Mouse (Mus musculus) neural tube, embryonic 15.5 days (tissue): Measurements from ENCODE around the gene Fam43b. TPM values are rescaled to one million over a fixed set of nuclear protein-coding genes. Genes with fewer than 3 reads are reported as not detected.
A peak's percentile ranks its signal among the peaks of the same experiment; 100 is the strongest.

Experiments
- ATAC-seq: fragments of 200-750 bp; cut with Nextera tagmentation; 2 replicates; pipeline ENCODE4 v1.8.0; 2017; ENCODE audit warnings: mild to moderate bottlenecking, moderate TSS enrichment, moderate library complexity; ENCODE audit not compliant: low FRiP score
- H3K27ac ChIP-seq: fragments of 300-500 bp; sonication (generic); replicated peaks from 2 replicates; pipeline ENCODE4 v1.5.1; 2015; ENCODE audit warnings: mild to moderate bottlenecking, inconsistent platforms
- H3K27me3 ChIP-seq: fragments of 300-500 bp; sonication (generic); replicated peaks from 2 replicates; pipeline ENCODE4 v1.6.1; 2015; ENCODE audit warnings: inconsistent platforms
- H3K36me3 ChIP-seq: fragments of 300-500 bp; sonication (generic); 2 replicates; pipeline ENCODE4 v1.6.1; 2015; ENCODE audit warnings: inconsistent platforms
- H3K4me1 ChIP-seq: fragments of 300-500 bp; sonication (generic); 2 replicates; pipeline ENCODE4 v1.6.1; 2015; ENCODE audit warnings: inconsistent platforms
- H3K4me2 ChIP-seq: fragments of 300-500 bp; sonication (generic); 2 replicates; pipeline ENCODE4 v1.6.1; 2015; ENCODE audit warnings: inconsistent platforms, mild to moderate bottlenecking, moderate library complexity
- H3K4me3 ChIP-seq: fragments of 300-500 bp; sonication (generic); replicated peaks from 2 replicates; pipeline ENCODE4 v1.5.1; 2015; ENCODE audit warnings: mild to moderate bottlenecking, inconsistent platforms
- H3K9ac ChIP-seq: fragments of 300-500 bp; sonication (generic); replicated peaks from 2 replicates; pipeline ENCODE4 v1.6.1; 2015; ENCODE audit warnings: mild to moderate bottlenecking, inconsistent platforms
- H3K9me3 ChIP-seq: fragments of 300-500 bp; sonication (generic); replicated peaks from 2 replicates; pipeline ENCODE4 v1.6.1; 2016; ENCODE audit warnings: inconsistent platforms
- WGBS: fragments of 180-500 bp; shearing (Covaris S2); methylation state at CpG from one replicate; pipeline ENCODE4 v1.1.7; 2015; ENCODE audit warnings: mixed read lengths; 5-methylcytosine and 5-hydroxymethylcytosine counted together
- polyA plus RNA-seq: library from polyadenylated mRNA; unstranded; fragments of >200 nt; fragmentation: Nextera tagmentation; extraction: Ambion mirVana; gene quantifications from 2 replicates; pipeline ENCODE4 v1.2.1, GENCODE M21; 2015

Fam43b gene
- polyA plus RNA-seq, 1 experiment from 2014 or later, result 14.3 TPM

GRCm38 (mm10) chr4:138383789-138384188 lies 12.5 kb downstream of the Fam43b start:
- H3K4me2 ChIP-seq, result no peak overlapping the region
- no peak for ATAC-seq
- no peak overlapping the region for H3K27ac ChIP-seq
- H3K4me1 ChIP-seq, result peaks cover 14% of the 10 kb centered on the region
- no peaks in the 10 kb centered on the region for H3K9me3 ChIP-seq
- no peaks in the 10 kb centered on the region for H3K27me3 ChIP-seq
- H3K9ac ChIP-seq, result no peak overlapping the region
- H3K36me3 ChIP-seq, result no peaks in the 10 kb centered on the region
- WGBS, result 56% methylated on average over 4 of the region's 4 CpGs
- no peak overlapping the region for H3K4me3 ChIP-seq

- no peak overlapping the region for H3K9ac ChIP-seq
Observed at GRCm38 (mm10) chr4:138382462-138382861, 13.9 kb downstream of the Fam43b start.

GRCm38 (mm10) chr4:138380132-138380689 lies 16.1 kb downstream of the Fam43b start:
- H3K27ac ChIP-seq, result no peak overlapping the region
- H3K4me1 ChIP-seq, result peaks cover 14% of the 10 kb centered on the region
- no peak for ATAC-seq
- no peaks in the 10 kb centered on the region for H3K36me3 ChIP-seq
- no peaks in the 10 kb centered on the region for H3K9me3 ChIP-seq
- 27% methylated on average over 10 of the region's 10 CpGs for WGBS
- no peaks in the 10 kb centered on the region for H3K27me3 ChIP-seq
- no peak overlapping the region for H3K9ac ChIP-seq
- H3K4me3 ChIP-seq, result no peak overlapping the region
- H3K4me2 ChIP-seq, result no peak overlapping the region

More at GRCm38 (mm10) chr4:138382462-138382861, 13.9 kb downstream of the Fam43b start:
- H3K27ac ChIP-seq, result no peak overlapping the region
- no peak for ATAC-seq
- H3K4me1 ChIP-seq, result peaks cover 14% of the 10 kb centered on the region
- no peak overlapping the region for H3K4me3 ChIP-seq
- H3K27me3 ChIP-seq, result no peaks in the 10 kb centered on the region
- 82% methylated on average over 6 of the region's 6 CpGs for WGBS
- no peaks in the 10 kb centered on the region for H3K36me3 ChIP-seq
- no peak overlapping the region for H3K4me2 ChIP-seq
- no peaks in the 10 kb centered on the region for H3K9me3 ChIP-seq

GRCm38 (mm10) chr4:138379091-138379840 lies 17.1 kb downstream of the Fam43b start:
- no peak; the same call in 1 of the 2 replicates for ATAC-seq
- Histone ChIP-seq H3K4me2 (no peak overlapping the region), H3K36me3 (no peaks in the 10 kb centered on the region), H3K9me3 (no peaks in the 10 kb centered on the region), H3K27ac (0 out of 2 replicates have a peak overlapping the region, but pooled peaks have one; percentile 5), H3K9ac (no peak overlapping the region), H3K27me3 (no peaks in the 10 kb centered on the region), H3K4me3 (no peak overlapping the region), H3K4me1 (peaks cover 14% of the 10 kb centered on the region)
- 37% methylated on average over 14 of the region's 14 CpGs for WGBS

- no peak for ATAC-seq
- Histone ChIP-seq H3K9me3 (no peaks in the 10 kb centered on the region), H3K27me3 (no peaks in the 10 kb centered on the region), H3K36me3 (no peaks in the 10 kb centered on the region), H3K27ac (no peak overlapping the region), H3K4me1 (peaks cover 14% of the 10 kb centered on the region), H3K4me3 (no peak overlapping the region), H3K4me2 (no peak overlapping the region), H3K9ac (no peak overlapping the region)
- WGBS, result 53% methylated on average over 6 of the region's 6 CpGs
Observed at GRCm38 (mm10) chr4:138377526-138377925, 18.8 kb downstream of the Fam43b start.

- ATAC-seq, result no peak
- Histone ChIP-seq H3K36me3 (no peaks in the 10 kb centered on the region), H3K9ac (no peak overlapping the region), H3K4me2 (no peak overlapping the region), H3K27ac (no peak overlapping the region), H3K9me3 (no peaks in the 10 kb centered on the region), H3K27me3 (no peaks in the 10 kb centered on the region), H3K4me3 (no peak overlapping the region), H3K4me1 (peaks cover 10% of the 10 kb centered on the region)
- 83% methylated on average over 3 of the region's 3 CpGs for WGBS
Observed at GRCm38 (mm10) chr4:138375117-138375516, 21.2 kb downstream of the Fam43b start.

GRCm38 (mm10) chr4:138370996-138371516 lies 25.3 kb downstream of the Fam43b start:
- Histone ChIP-seq H3K4me3 (no peak overlapping the region), H3K27ac (no peak overlapping the region), H3K9me3 (no peaks in the 10 kb centered on the region), H3K27me3 (peaks cover 19% of the 10 kb centered on the region), H3K4me2 (no peak overlapping the region), H3K36me3 (no peaks in the 10 kb centered on the region), H3K9ac (no peak overlapping the region), H3K4me1 (peaks cover 9% of the 10 kb centered on the region)
- no peak for ATAC-seq
- 83% methylated on average over 5 of the region's 5 CpGs for whole genome bisulfite sequencing

GRCm38 (mm10) chr4:138368498-138369260 lies 27.6 kb downstream of the Fam43b start:
- WGBS, result 83% methylated on average over 12 of the region's 12 CpGs

GRCm38 (mm10) chr4:138367641-138368497 lies 28.5 kb downstream of the Fam43b start, which contains the start of gene Cda:
TSS of gene Cda (minus strand) at chr4:138367992.
- Histone ChIP-seq H3K36me3 (no peaks in the 10 kb centered on the region), H3K27ac (no peak within 1 kb of the TSS), H3K27me3 (peaks cover 22% of the 10 kb centered on the region), H3K9me3 (no peaks in the 10 kb centered on the region), H3K4me2 (peak within 1 kb of the TSS; percentile 57), H3K9ac (peak within 1 kb of the TSS; percentile 15; the same call in 1 of the 2 replicates), H3K4me1 (peaks cover 9% of the 10 kb centered on the region), H3K4me3 (peak within 1 kb of the TSS; percentile 32)
- peak; percentile 70 for ATAC-seq
- WGBS, result 10% methylated on average over 34 of the region's 34 CpGs

More at GRCm38 (mm10) chr4:138368498-138369260, 27.6 kb downstream of the Fam43b start:
- Histone ChIP-seq H3K4me3 (no peak overlapping the region), H3K27ac (no peak overlapping the region), H3K4me1 (peaks cover 9% of the 10 kb centered on the region), H3K4me2 (peak overlapping the region; percentile 57; the same call in 1 of the 2 replicates), H3K9ac (no peak overlapping the region), H3K9me3 (no peaks in the 10 kb centered on the region), H3K36me3 (no peaks in the 10 kb centered on the region), H3K27me3 (peaks cover 22% of the 10 kb centered on the region)
- no peak for ATAC-seq

- Histone ChIP-seq H3K27me3 (peaks cover 22% of the 10 kb centered on the region), H3K4me2 (no peak overlapping the region), H3K4me1 (peaks cover 12% of the 10 kb centered on the region), H3K27ac (no peak overlapping the region), H3K4me3 (no peak overlapping the region), H3K36me3 (no peaks in the 10 kb centered on the region), H3K9me3 (no peaks in the 10 kb centered on the region), H3K9ac (no peak overlapping the region)
- no peak for ATAC-seq
- WGBS, result 74% methylated on average over 2 of the region's 2 CpGs
Observed at GRCm38 (mm10) chr4:138366561-138366960, 29.8 kb downstream of the Fam43b start.

- Histone ChIP-seq H3K36me3 (no peaks in the 10 kb centered on the region), H3K4me1 (peaks cover 24% of the 10 kb centered on the region), H3K27ac (no peak overlapping the region), H3K4me3 (no peak overlapping the region), H3K9ac (no peak overlapping the region), H3K4me2 (no peak overlapping the region), H3K9me3 (no peaks in the 10 kb centered on the region), H3K27me3 (peaks cover 18% of the 10 kb centered on the region)
- no peak for ATAC-seq
- 64% methylated on average over 5 of the region's 5 CpGs for WGBS
Observed at GRCm38 (mm10) chr4:138363511-138363910, 32.8 kb downstream of the Fam43b start.
